Mouse (Mus musculus): Measurements from ENCODE around the gene Trpm8. TPM values are rescaled to one million over a fixed set of nuclear protein-coding genes. Genes with fewer than 3 reads are reported as not detected.

The Trpm8 gene
- polyA plus RNA-seq, 1 experiment from 2014 or later = not detected

- no peak overlapping the region for H3K9ac ChIP-seq
- WGBS (ENCODE audit: insufficient replicate concordance) = 48% methylated on average over 3 of the region's 3 CpGs
- H3K4me3 ChIP-seq = no peak overlapping the region
- peaks cover 17% of the 10 kb centered on the region for H3K9me3 ChIP-seq (replicated peaks)
- peaks cover 16% of the 10 kb centered on the region for H3K4me1 ChIP-seq
- no peaks in the 10 kb centered on the region for H3K27me3 ChIP-seq (replicated peaks)
- no peak overlapping the region for H3K4me2 ChIP-seq
- ATAC-seq = no peak
- H3K27ac ChIP-seq = no peak overlapping the region
- H3K36me3 ChIP-seq = no peaks in the 10 kb centered on the region
Measured at GRCm38 (mm10) chr1:88282301-88282700, 4.8 kb downstream of the Trpm8 start.

DNA sequence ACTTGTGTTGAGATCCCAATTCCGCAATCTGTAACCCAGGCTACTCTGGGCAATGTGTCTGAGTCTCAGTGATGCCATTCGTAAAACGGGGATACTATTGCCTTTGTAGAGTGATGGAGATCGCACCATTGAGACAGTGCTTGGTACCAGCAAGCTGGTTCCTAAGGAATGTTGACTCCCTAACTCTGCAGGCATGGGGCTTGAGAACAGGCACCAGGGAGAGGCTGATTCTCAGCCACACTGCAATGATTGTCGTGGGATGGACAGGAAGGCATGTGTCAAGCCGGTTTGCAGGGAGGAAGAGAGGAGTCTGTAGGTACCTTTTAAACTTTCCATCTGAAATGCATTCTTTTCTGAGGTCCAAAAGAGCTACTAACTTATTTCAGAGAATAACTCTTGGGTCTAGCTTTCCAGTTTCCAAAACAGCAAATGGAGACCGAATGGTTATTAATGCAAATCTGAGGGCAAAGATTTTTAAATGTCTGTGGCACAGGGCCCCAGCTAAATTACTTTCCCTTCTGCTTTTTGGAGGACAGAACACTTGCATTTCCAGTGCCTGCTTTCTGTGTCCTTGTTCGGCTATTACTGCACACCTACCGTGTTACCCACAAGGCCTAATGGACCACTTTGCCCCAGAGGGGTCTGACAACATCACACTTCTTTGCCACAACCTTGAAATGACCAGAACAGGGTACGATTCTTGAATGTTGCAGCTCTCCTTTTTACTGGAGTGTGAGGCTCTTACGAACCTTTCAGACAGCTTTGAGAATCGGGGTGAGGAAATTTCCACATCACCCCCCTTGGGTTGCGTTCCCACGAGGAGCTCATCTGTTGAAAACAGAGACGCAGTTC, 6.1 kb downstream of the Trpm8 start:
- H3K36me3 ChIP-seq = no peaks in the 10 kb centered on the region
- H3K27me3 ChIP-seq (replicated peaks) = no peaks in the 10 kb centered on the region
- peaks cover 17% of the 10 kb centered on the region for H3K9me3 ChIP-seq (replicated peaks)
- ATAC-seq = no peak
- H3K4me3 ChIP-seq = no peak overlapping the region
- H3K4me2 ChIP-seq = no peak overlapping the region
- no peak overlapping the region for H3K27ac ChIP-seq
- 62% methylated on average over 15 of the region's 15 CpGs for WGBS (ENCODE audit: insufficient replicate concordance)
- no peak overlapping the region for H3K9ac ChIP-seq
- H3K4me1 ChIP-seq = peaks cover 8% of the 10 kb centered on the region; the same call in 1 of the 2 replicates

DNA sequence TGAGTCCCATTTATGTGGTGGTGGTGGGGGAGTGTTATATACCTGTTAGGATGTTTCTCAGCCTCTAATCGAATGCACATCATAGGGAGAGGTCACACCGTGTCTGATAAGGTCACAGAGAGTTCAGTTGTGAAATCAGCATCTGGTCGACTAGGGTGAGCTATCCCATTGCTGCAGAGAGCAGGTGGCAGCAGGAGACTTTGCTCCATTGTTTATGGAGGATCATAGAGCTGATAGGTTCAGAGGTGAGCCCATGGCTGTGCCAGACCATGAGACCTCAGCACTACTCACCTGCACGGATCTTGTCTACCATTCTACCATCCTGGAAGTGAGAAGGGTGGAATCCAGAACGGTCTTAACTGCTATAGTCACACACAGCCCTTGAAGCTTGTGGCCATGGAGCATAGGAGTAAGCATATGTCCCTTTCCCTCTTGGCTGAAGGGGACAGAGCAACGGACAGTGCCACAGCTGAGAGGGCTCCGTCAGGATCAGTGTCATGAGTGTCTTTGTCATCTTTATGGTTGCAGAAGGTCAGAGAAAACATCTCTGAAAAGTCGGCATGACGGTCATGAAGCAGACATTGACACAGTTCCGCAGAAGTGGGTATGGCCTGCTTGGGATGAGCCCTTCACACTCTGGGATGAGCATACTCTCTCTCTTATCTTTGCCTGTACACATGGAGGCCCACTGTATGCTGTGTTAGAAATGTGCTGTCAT, 6.9 kb downstream of the Trpm8 start:
- peak; percentile 31 for ATAC-seq
- peaks cover 7% of the 10 kb centered on the region; the same call in 1 of the 2 replicates for H3K4me1 ChIP-seq
- WGBS (ENCODE audit: insufficient replicate concordance) = 47% methylated on average over 10 of the region's 10 CpGs
- H3K36me3 ChIP-seq = no peaks in the 10 kb centered on the region
- H3K4me3 ChIP-seq = no peak overlapping the region
- no peaks in the 10 kb centered on the region for H3K27me3 ChIP-seq (replicated peaks)
- no peak overlapping the region for H3K9ac ChIP-seq
- no peak overlapping the region for H3K4me2 ChIP-seq
- H3K27ac ChIP-seq = no peak overlapping the region
- peaks cover 17% of the 10 kb centered on the region for H3K9me3 ChIP-seq (replicated peaks)

DNA sequence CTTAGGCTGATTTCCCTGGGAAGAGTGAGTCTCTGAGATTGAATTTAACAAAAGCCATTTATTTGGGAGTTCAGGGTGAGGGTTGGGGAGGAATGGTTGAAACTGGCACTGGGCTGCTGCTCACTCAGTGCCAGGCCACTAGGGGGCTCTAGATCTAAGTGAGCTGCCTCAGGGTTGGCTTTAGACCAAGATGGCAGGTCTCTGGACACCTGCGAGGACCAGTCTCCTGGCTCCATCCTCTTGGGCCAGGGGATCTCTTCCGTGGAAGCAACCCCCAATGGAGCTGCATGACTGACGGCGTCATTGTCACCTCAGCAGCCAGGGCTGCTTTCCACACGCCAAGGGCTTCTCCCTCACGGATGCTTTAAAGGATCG, 7.5 kb downstream of the Trpm8 start:
- ATAC-seq = peak; percentile 20
- Histone ChIP-seq H3K27ac (no peak overlapping the region), H3K36me3 (no peaks in the 10 kb centered on the region), H3K9ac (no peak overlapping the region), H3K4me1 (peaks cover 2% of the 10 kb centered on the region; the same call in 1 of the 2 replicates), H3K27me3 (replicated peaks) (no peaks in the 10 kb centered on the region), H3K9me3 (replicated peaks) (peaks cover 19% of the 10 kb centered on the region), H3K4me2 (no peak overlapping the region), H3K4me3 (no peak overlapping the region)
- 55% methylated on average over 7 of the region's 7 CpGs for whole genome bisulfite sequencing (ENCODE audit: insufficient replicate concordance)

GRCm38 (mm10) chr1:88285652-88286051, 8.2 kb downstream of the Trpm8 start:
- ATAC-seq = no peak
- no peak overlapping the region for H3K4me2 ChIP-seq
- 51% methylated on average over 5 of the region's 5 CpGs for WGBS (ENCODE audit: insufficient replicate concordance)
- no peak overlapping the region for H3K27ac ChIP-seq
- H3K4me3 ChIP-seq = no peak overlapping the region
- H3K4me1 ChIP-seq = no peaks in the 10 kb centered on the region
- H3K9ac ChIP-seq = no peak overlapping the region
- no peaks in the 10 kb centered on the region for H3K27me3 ChIP-seq (replicated peaks)
- H3K9me3 ChIP-seq (replicated peaks) = peaks cover 25% of the 10 kb centered on the region
- no peaks in the 10 kb centered on the region for H3K36me3 ChIP-seq

DNA sequence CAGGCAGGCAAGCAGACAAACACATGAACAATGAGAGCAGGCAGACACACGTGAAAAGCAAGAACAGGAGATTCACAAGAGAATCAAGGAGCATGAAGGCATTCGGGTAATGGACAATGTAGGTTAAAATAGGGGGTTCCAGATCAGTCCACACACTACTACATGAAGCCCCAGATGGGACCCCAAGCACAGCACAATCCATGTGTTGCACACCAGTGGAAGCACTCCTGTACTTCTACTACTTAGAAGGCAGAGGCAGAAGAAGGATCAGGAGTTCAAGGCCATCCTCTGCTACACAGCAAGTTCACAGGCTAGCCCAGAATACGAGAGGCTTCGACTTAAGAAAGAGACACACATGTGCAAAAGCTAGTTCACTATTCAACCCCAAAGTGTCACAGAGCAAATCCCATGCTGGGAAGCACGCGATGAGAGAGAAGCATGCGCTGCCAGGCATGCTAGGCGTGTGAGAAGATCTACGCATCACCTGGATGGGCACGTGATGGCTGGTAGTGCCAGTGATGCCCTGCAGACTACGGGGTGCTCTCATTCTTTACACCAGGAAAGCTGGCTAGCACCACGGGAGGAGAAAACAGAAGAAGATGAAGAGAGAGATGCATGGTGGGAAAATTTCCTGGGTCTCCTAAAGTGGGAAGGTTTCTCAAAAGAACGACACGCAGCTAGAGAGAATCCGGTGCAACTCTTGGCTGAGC, 8.8 kb downstream of the Trpm8 start:
- Histone ChIP-seq H3K27me3 (replicated peaks) (no peaks in the 10 kb centered on the region), H3K4me1 (no peaks in the 10 kb centered on the region), H3K9me3 (replicated peaks) (peaks cover 26% of the 10 kb centered on the region), H3K4me3 (no peak overlapping the region), H3K4me2 (no peak overlapping the region), H3K36me3 (no peaks in the 10 kb centered on the region), H3K9ac (no peak overlapping the region), H3K27ac (no peak overlapping the region)
- whole genome bisulfite sequencing (ENCODE audit: insufficient replicate concordance) = 70% methylated on average over 15 of the region's 15 CpGs
- ATAC-seq = no peak

DNA sequence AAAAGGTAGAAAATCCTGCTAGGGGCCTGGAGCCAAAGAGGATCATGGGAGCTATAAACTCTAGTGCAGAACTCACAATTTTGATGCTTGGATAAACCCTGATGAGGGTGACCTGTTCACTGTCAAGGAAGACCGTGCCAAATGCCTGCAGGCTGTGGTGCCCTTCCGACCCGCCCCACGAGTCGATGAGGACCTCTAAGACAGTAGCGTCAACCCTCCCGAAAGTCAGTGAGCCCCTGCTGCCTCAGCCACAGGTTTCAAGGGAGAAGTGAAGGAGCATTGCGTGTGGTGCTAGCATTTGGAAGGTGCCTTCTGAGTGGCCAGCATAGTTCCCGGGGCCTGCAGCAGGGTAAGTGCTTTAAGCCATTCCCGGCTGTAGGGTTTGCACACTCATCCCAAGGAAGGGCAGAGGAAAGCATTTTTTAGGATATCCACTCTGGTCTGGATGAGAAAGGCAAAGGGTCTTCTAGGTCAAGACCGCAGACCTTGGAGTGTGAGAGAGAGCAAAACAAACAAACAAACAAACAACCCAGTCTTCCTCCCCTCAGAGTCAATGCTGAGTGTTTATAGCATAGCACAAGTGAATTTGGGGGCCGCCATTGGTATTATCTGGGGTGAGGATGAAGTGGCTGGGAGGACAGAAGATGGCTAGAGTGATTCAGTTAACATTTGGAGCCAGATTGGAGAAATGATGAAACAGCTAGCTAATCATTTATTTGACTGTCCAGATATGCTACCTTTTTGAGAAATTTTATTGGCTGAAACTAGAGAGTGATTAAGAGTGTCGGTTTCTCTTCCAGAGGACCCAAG, 9.6 kb downstream of the Trpm8 start:
- H3K4me2 ChIP-seq = no peak overlapping the region
- no peaks in the 10 kb centered on the region for H3K27me3 ChIP-seq (replicated peaks)
- no peak for ATAC-seq
- H3K36me3 ChIP-seq = no peaks in the 10 kb centered on the region
- H3K9me3 ChIP-seq (replicated peaks) = peaks cover 34% of the 10 kb centered on the region
- no peak overlapping the region for H3K9ac ChIP-seq
- H3K27ac ChIP-seq = no peak overlapping the region
- WGBS (ENCODE audit: insufficient replicate concordance) = 61% methylated on average over 13 of the region's 13 CpGs
- no peak overlapping the region for H3K4me3 ChIP-seq
- no peaks in the 10 kb centered on the region for H3K4me1 ChIP-seq

DNA sequence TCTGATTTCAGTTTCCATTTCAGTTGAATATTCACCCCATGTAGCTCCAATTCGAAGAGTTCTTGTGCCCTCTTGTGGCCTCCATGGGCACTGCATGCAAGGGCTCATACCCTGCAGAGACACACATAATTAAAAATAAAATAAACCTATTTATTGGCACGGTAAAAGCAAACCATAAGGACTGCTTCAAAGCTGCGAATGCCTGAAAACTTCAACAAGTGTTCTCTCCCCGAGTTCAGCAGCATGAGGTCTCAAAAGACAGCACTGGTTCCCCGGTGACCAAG, 10.2 kb downstream of the Trpm8 start:
- no peaks in the 10 kb centered on the region for H3K36me3 ChIP-seq
- no peak for ATAC-seq
- H3K9ac ChIP-seq = no peak overlapping the region
- H3K27ac ChIP-seq = no peak overlapping the region
- H3K4me1 ChIP-seq = no peaks in the 10 kb centered on the region
- 23% methylated on average over 5 of the region's 5 CpGs for WGBS (ENCODE audit: insufficient replicate concordance)
- peaks cover 36% of the 10 kb centered on the region for H3K9me3 ChIP-seq (replicated peaks)
- H3K4me3 ChIP-seq = no peak overlapping the region
- H3K27me3 ChIP-seq (replicated peaks) = no peaks in the 10 kb centered on the region
- no peak overlapping the region for H3K4me2 ChIP-seq

- H3K27ac ChIP-seq = no peak overlapping the region
- peaks cover 36% of the 10 kb centered on the region for H3K9me3 ChIP-seq (replicated peaks)
- 26% methylated on average over 3 of the region's 3 CpGs for WGBS (ENCODE audit: insufficient replicate concordance)
- H3K4me3 ChIP-seq = no peak overlapping the region
- no peaks in the 10 kb centered on the region for H3K4me1 ChIP-seq
- H3K4me2 ChIP-seq = no peak overlapping the region
- no peaks in the 10 kb centered on the region for H3K27me3 ChIP-seq (replicated peaks)
- H3K9ac ChIP-seq = no peak overlapping the region
- ATAC-seq = no peak
- H3K36me3 ChIP-seq = no peaks in the 10 kb centered on the region
Measured at GRCm38 (mm10) chr1:88288056-88288788, 10.8 kb downstream of the Trpm8 start.

- H3K4me3 ChIP-seq = no peak overlapping the region
- H3K27ac ChIP-seq = no peak overlapping the region
- peaks cover 36% of the 10 kb centered on the region for H3K9me3 ChIP-seq (replicated peaks)
Measured at GRCm38 (mm10) chr1:88288789-88289127, 11.3 kb downstream of the Trpm8 start.

GRCm38 (mm10) chr1:88289152-88289551, 11.7 kb downstream of the Trpm8 start:
- 33% methylated on average over 2 of the region's 2 CpGs for WGBS (ENCODE audit: insufficient replicate concordance)

More at GRCm38 (mm10) chr1:88288789-88289127, 11.3 kb downstream of the Trpm8 start:
- no peak for ATAC-seq
- H3K27me3 ChIP-seq (replicated peaks) = no peaks in the 10 kb centered on the region
- no peak overlapping the region for H3K4me2 ChIP-seq
- H3K4me1 ChIP-seq = no peaks in the 10 kb centered on the region
- H3K9ac ChIP-seq = no peak overlapping the region
- WGBS (ENCODE audit: insufficient replicate concordance) = 50% methylated on average over 3 of the region's 3 CpGs
- no peaks in the 10 kb centered on the region for H3K36me3 ChIP-seq

More at GRCm38 (mm10) chr1:88289152-88289551, 11.7 kb downstream of the Trpm8 start:
- Histone ChIP-seq H3K36me3 (no peaks in the 10 kb centered on the region), H3K4me1 (no peaks in the 10 kb centered on the region), H3K27me3 (replicated peaks) (no peaks in the 10 kb centered on the region), H3K9ac (no peak overlapping the region), H3K9me3 (replicated peaks) (peaks cover 36% of the 10 kb centered on the region), H3K4me3 (no peak overlapping the region), H3K4me2 (no peak overlapping the region), H3K27ac (no peak overlapping the region)
- no peak for ATAC-seq
